Mouse (Mus musculus): ENCODE results near the gene Olfr155.

Olfr155 gene

GRCm38 (mm10) chr4:43851265-43851664 lies at the start of gene Olfr155:
Gene Olfr155, plus strand, starts transcription at chr4:43851565.
- in situ Hi-C loops (cut with MboI, MseI), result loop anchor here (5.0 kb wide), 1 partner anchor 44 kb away; no protein-coding TSS in a partner anchor

- in situ Hi-C loops (cut with MboI, MseI), result no loop called here
Measured at GRCm38 (mm10) chr4:43822896-43823550, 28.3 kb upstream of the Olfr155 start.

GRCm38 (mm10) chr4:43823845-43824337 lies 27.5 kb upstream of the Olfr155 start, which contains the start of gene Olfr156:
Gene Olfr156, minus strand, starts transcription at chr4:43823895.
- in situ Hi-C loops (cut with MboI, MseI), result no loop called here

GRCm38 (mm10) chr4:43828806-43829205 lies 22.6 kb upstream of the Olfr155 start:
- in situ Hi-C loops (cut with MboI, MseI), result no loop called here

GRCm38 (mm10) chr4:43832031-43832430 lies 19.3 kb upstream of the Olfr155 start:
- in situ Hi-C loops (cut with MboI, MseI), result no loop called here

GRCm38 (mm10) chr4:43833752-43834151 lies 17.6 kb upstream of the Olfr155 start:
- in situ Hi-C loops (cut with MboI, MseI), result no loop called here

GRCm38 (mm10) chr4:43834749-43835148 lies 16.6 kb upstream of the Olfr155 start:
- in situ Hi-C loops (cut with MboI, MseI), result loop anchor here (5.0 kb wide), 1 partner anchor 62 kb away; the partner anchor contains the start of gene Olfr159

- in situ Hi-C loops (cut with MboI, MseI), result loop anchor here (5.0 kb wide), 1 partner anchor 66 kb away; the partner anchor contains the start of gene Olfr159
Measured at GRCm38 (mm10) chr4:43838326-43838725, 13.0 kb upstream of the Olfr155 start.

GRCm38 (mm10) chr4:43840101-43840500 lies 11.3 kb upstream of the Olfr155 start, which contains the start of gene Olfr157:
Gene Olfr157, minus strand, starts transcription at chr4:43840201.
- in situ Hi-C loops (cut with MboI, MseI), result no loop called here

GRCm38 (mm10) chr4:43854101-43854500 lies 2.7 kb downstream of the Olfr155 start:
- in situ Hi-C loops (cut with MboI, MseI), result loop anchor here (5.0 kb wide), 1 partner anchor 47 kb away; no protein-coding TSS in a partner anchor

- in situ Hi-C loops (cut with MboI, MseI), result loop anchor here (5.0 kb wide), 1 partner anchor 93 kb away; no protein-coding TSS in a partner anchor
Measured at GRCm38 (mm10) chr4:43859886-43860285, 8.5 kb downstream of the Olfr155 start.

- in situ Hi-C loops (cut with MboI, MseI), result no loop called here
Measured at GRCm38 (mm10) chr4:43860744-43861519, 9.6 kb downstream of the Olfr155 start.

GRCm38 (mm10) chr4:43863298-43863697 lies 11.9 kb downstream of the Olfr155 start:
- in situ Hi-C loops (cut with MboI, MseI), result no loop called here

- in situ Hi-C loops (cut with MboI, MseI), result no loop called here
Measured at GRCm38 (mm10) chr4:43869821-43870220, 18.5 kb downstream of the Olfr155 start.

GRCm38 (mm10) chr4:43874501-43874900 lies 23.1 kb downstream of the Olfr155 start:
- in situ Hi-C loops (cut with MboI, MseI), result no loop called here

GRCm38 (mm10) chr4:43875160-43875918 lies 24.0 kb downstream of the Olfr155 start, which contains the start of gene Reck:
Gene Reck, plus strand, starts transcription at chr4:43875530.
- in situ Hi-C loops (cut with MboI, MseI), result no loop called here

GRCm38 (mm10) chr4:43875919-43876411 lies 24.6 kb downstream of the Olfr155 start:
- in situ Hi-C loops (cut with MboI, MseI), result no loop called here

- in situ Hi-C loops (cut with MboI, MseI), result no loop called here
Measured at GRCm38 (mm10) chr4:43877230-43877629, 25.9 kb downstream of the Olfr155 start.

- in situ Hi-C loops (cut with MboI, MseI), result no loop called here
Measured at GRCm38 (mm10) chr4:43878121-43878776, 26.9 kb downstream of the Olfr155 start.

- in situ Hi-C loops (cut with MboI, MseI), result no loop called here
Measured at GRCm38 (mm10) chr4:43879566-43879965, 28.2 kb downstream of the Olfr155 start.

GRCm38 (mm10) chr4:43884196-43884595 lies 32.8 kb downstream of the Olfr155 start:
- in situ Hi-C loops (cut with MboI, MseI), result no loop called here

Measured in T-helper 1 cell (primary cell).